Mouse (Mus musculus) heart, adult 2 months (tissue): Measurements from ENCODE around the gene Mars2. TPM values are rescaled to one million over a fixed set of nuclear protein-coding genes. Genes with fewer than 3 reads are reported as not detected.

ENCODE experiments used
- DNase-seq, 2 experiments: peaks; one replicate each; pipeline ENCODE4 v3.0.0; 2021
- H3K27ac ChIP-seq: fragments of 200-600 bp; 2 replicates; pipeline ENCODE4 v1.8.1; 2022
- H3K27me3 ChIP-seq: fragments of 200-500 bp; 2 replicates; pipeline ENCODE4 v1.6.1; 2012; ENCODE audit warnings: mild to moderate bottlenecking, low read length, inconsistent platforms, mixed read lengths; ENCODE audit not compliant: control insufficient read depth, insufficient read depth
- H3K36me3 ChIP-seq: fragments of 200-500 bp; 2 replicates; pipeline ENCODE4 v1.6.1; 2012; ENCODE audit warnings: low read length, inconsistent platforms; ENCODE audit not compliant: control insufficient read depth, insufficient read depth
- H3K4me1 ChIP-seq: fragments of 200-500 bp; 2 replicates; pipeline ENCODE4 v1.6.1; 2011; ENCODE audit warnings: low read length; ENCODE audit not compliant: control insufficient read depth, insufficient read depth
- H3K4me3 ChIP-seq: fragments of 200-600 bp; 2 replicates; pipeline ENCODE4 v1.8.1; 2022
- H3K79me2 ChIP-seq: fragments of 200-500 bp; replicated peaks from 2 replicates; pipeline ENCODE4 v1.6.1; 2012; ENCODE audit warnings: mild to moderate bottlenecking, inconsistent platforms, low read length, moderate library complexity, mixed read lengths; ENCODE audit not compliant: control insufficient read depth, insufficient read depth
- H3K9ac ChIP-seq: fragments of 200-500 bp; 2 replicates; pipeline ENCODE4 v1.6.1; 2012; ENCODE audit warnings: low read depth, mild to moderate bottlenecking, control low read depth, inconsistent platforms, low read length, mixed read lengths
- CTCF ChIP-seq: fragments of 200-600 bp; IDR thresholded peaks from 2 replicates; pipeline ENCODE4 v1.8.1; 2022; ENCODE audit warnings: antibody characterized with exemption, mild to moderate bottlenecking, moderate library complexity
- EP300 ChIP-seq: fragments of 200-500 bp; IDR thresholded peaks from 2 replicates; pipeline ENCODE4 v1.6.1; 2011; ENCODE audit warnings: low read depth, low read length, control low read depth; ENCODE audit not compliant: insufficient read depth
- POLR2A ChIP-seq: fragments of 200-500 bp; IDR thresholded peaks from 2 replicates; pipeline ENCODE4 v1.6.1; 2011; ENCODE audit warnings: mild to moderate bottlenecking, low read depth, low read length, control low read depth; ENCODE audit not compliant: insufficient read depth
- WGBS: fragments of 180-500 bp; shearing (Covaris S2); methylation state at CpG from one replicate; pipeline ENCODE4 v1.1.7; 2018; 5-methylcytosine and 5-hydroxymethylcytosine counted together
- intact Hi-C: fragments of 180-260 bp; cut with DNase I; formaldehyde crosslinking; loops from one replicate; pipeline ENCODE4 v1.15.1; 2025
- polyA plus RNA-seq: library from polyadenylated mRNA; depleted of rRNA; stranded (reverse); fragments of >200 nt; gene quantifications from 2 replicates; pipeline ENCODE4 v1.2.3, GENCODE M21; 2012
- total RNA-seq, 2 experiments: library from RNA; stranded (reverse); gene quantifications; 2 replicates each; pipeline ENCODE4 v1.2.3; 2021

The Mars2 gene
- total and polyA plus RNA-seq, 3 experiments, result 2.0 to 5.3 (median 5.0) TPM

DNA sequence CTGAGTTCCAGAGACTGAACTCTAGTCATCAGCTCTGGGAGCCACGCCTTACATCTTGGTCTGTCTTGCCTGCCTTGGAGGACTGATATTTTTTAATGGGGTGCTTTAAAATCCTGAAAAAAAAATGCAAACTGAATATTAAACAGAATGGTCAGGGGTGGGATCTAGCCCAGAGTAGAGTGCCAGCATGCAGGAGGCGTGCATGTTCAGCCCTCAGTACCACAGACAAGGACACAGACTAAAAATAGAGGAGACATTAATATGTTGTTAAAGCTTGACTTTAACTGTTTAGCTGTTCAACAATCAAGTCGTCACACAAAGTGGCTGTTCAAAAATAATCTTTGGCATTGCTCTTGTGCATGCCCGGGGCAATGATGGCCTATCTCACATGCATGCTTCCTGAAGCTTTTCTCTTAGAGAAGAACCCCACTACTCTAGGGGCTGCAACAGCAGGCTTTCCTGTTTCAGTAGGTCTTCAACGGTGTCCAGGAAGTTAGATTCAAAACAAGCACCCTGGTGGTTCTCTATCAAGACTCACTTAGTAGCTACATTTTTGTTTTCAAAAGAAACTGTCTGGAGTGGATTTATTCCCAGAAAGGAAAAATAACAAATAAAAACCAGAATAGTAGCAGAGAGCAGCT, 28.4 kb upstream of the Mars2 start:
- H3K27ac ChIP-seq, result peak overlapping the region; percentile 2; the same call in 1 of the 2 replicates
- H3K9ac ChIP-seq, result no peak overlapping the region
- H3K36me3 ChIP-seq, result no peaks in the 10 kb centered on the region
- no peaks in the 10 kb centered on the region for H3K79me2 ChIP-seq
- TF ChIP-seq POLR2A, result no peak
- no peak for TF ChIP-seq EP300
- TF ChIP-seq CTCF, result no peak
- H3K27me3 ChIP-seq, result no peaks in the 10 kb centered on the region
- H3K4me3 ChIP-seq, result no peak overlapping the region
- DNase-seq, result no peak
- H3K4me1 ChIP-seq, result peaks cover 2% of the 10 kb centered on the region; the same call in 1 of the 2 replicates
- intact Hi-C loops, result no loop called here
- 42% methylated on average over 5 of the region's 5 CpGs for WGBS

DNA sequence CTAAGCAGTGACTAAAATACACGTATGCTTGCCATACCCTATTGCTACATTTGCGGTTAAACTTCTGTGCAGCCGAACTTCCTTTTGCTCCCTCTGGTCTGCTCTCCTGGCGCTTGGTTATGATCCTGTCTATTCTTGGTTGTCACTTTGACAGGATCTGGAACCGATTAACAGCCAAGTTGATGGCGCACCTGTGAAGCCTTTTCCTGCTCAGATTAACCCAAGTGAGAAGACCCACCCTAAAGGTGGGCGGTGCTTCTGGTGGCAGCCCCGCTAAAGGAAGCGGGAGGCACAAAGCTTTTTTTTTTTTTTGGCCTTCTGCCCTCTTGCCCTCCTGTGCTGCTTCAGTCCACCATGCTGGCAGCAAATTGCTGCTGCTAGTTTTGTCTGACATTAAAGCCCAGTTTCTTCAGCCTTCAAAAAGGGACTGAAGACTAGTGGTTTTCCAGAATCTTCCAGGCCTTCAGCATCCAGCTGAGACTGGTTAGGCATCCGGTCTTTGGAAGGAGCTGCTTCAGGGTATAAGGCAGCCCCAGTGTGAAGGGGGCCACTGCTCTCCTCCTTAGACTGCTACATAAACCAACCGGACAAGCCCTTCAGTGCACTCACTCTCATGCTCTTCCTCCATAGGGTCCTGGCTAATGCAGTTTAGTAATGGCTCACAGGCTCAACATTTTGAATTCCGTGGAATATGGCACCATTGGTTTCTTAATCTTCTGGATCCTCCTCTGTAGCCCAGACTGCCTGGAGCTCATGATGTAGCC, 26.6 kb upstream of the Mars2 start:
- Histone ChIP-seq H3K79me2 (no peaks in the 10 kb centered on the region), H3K36me3 (no peaks in the 10 kb centered on the region), H3K4me3 (peak overlapping the region; percentile 3; the same call in 1 of the 2 replicates), H3K9ac (no peak overlapping the region), H3K27me3 (no peaks in the 10 kb centered on the region), H3K4me1 (peaks cover 2% of the 10 kb centered on the region; the same call in 1 of the 2 replicates), H3K27ac (peak overlapping the region; percentile 9; the same call in 1 of the 2 replicates)
- intact Hi-C loops, result no loop called here
- no peak for TF ChIP-seq POLR2A
- no peak for TF ChIP-seq CTCF
- TF ChIP-seq EP300, result no peak
- peak in 1 of 2 experiments; percentile 54 for DNase-seq
- WGBS, result 36% methylated on average over 12 of the region's 12 CpGs

DNA sequence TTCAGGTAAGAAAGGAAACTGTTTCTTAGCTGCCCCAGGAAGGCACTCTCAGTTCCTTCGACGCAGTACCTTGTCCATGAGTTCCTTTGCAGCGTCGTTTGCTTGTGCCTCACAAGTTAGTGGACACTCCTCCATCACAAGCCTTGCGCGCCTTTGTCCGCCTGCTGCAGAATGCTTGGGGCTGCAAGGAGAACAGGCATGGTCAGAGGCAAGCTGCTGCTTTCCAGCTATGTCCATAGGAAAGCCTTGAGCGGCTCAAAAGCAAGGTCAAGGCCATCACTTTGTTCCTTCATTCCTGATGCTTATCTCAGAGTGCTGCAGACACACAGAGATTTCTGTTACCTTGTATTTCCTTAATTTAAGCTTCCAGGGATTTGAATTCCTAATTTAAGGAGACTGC, 25.9 kb upstream of the Mars2 start:
- DNase-seq, result no peak
- H3K4me1 ChIP-seq, result peaks cover 2% of the 10 kb centered on the region; the same call in 1 of the 2 replicates
- no peaks in the 10 kb centered on the region for H3K27me3 ChIP-seq
- no peak for TF ChIP-seq EP300
- intact Hi-C loops, result no loop called here
- H3K36me3 ChIP-seq, result no peaks in the 10 kb centered on the region
- no peaks in the 10 kb centered on the region for H3K79me2 ChIP-seq
- WGBS, result 81% methylated on average over 8 of the region's 8 CpGs
- H3K27ac ChIP-seq, result no peak overlapping the region
- no peak overlapping the region for H3K9ac ChIP-seq
- H3K4me3 ChIP-seq, result no peak overlapping the region

DNA sequence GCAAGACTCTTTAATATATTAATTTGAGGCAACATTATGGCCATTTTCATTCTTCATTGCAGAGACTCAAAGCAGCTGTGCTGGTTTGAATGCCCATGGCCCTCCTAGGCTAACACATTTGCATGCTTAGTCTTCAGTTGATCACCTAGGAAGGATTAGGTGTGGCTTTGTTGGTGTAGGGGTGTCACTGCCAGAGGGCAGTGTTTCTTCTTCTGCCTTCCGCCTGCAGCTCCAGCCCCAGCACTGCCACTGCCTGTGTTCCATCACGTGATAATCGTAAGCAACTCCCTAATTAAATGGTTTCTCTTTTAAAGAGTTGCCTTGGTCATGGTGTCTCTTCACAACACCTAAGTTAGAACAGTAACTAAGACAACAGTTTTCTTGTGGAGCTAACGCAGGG, 24.2 kb upstream of the Mars2 start:
- H3K4me3 ChIP-seq, result no peak overlapping the region
- no peak overlapping the region for H3K9ac ChIP-seq
- H3K79me2 ChIP-seq, result no peaks in the 10 kb centered on the region
- no peaks in the 10 kb centered on the region for H3K36me3 ChIP-seq
- H3K4me1 ChIP-seq, result peaks cover 2% of the 10 kb centered on the region; the same call in 1 of the 2 replicates
- H3K27me3 ChIP-seq, result no peaks in the 10 kb centered on the region
- TF ChIP-seq EP300 (no peak), CTCF (no peak), POLR2A (no peak)
- no peak for DNase-seq
- no peak overlapping the region for H3K27ac ChIP-seq
- WGBS, result 92% methylated on average over 4 of the region's 4 CpGs
- intact Hi-C loops, result no loop called here

DNA sequence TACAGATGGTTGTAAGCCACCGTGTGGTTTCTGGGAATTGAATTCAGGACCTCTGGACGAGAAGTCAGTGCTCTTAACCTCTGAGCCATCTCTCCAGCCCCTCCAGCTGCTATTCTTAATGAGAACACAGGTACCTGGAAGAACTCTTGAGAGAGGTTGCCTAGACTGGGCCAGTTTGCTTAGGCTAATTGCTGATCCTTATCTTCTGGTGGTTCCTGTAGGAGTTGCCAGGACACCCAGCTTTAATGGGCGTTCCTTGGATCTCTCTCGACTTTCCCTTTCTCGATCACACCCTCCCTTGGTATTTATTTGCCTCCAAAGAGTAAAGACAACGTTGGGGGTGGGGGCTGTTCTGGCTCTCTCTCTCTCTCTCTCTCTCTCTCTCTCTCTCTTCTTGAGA, 23.5 kb upstream of the Mars2 start:
- intact Hi-C loops, result no loop called here
- TF ChIP-seq POLR2A, result no peak
- TF ChIP-seq EP300, result no peak
- TF ChIP-seq CTCF, result no peak
- Histone ChIP-seq H3K4me1 (no peaks in the 10 kb centered on the region), H3K36me3 (no peaks in the 10 kb centered on the region), H3K27me3 (no peaks in the 10 kb centered on the region), H3K79me2 (no peaks in the 10 kb centered on the region), H3K9ac (no peak overlapping the region), H3K27ac (no peak overlapping the region), H3K4me3 (no peak overlapping the region)
- DNase-seq, result no peak
- 63% methylated on average over 6 of the region's 6 CpGs for WGBS

DNA sequence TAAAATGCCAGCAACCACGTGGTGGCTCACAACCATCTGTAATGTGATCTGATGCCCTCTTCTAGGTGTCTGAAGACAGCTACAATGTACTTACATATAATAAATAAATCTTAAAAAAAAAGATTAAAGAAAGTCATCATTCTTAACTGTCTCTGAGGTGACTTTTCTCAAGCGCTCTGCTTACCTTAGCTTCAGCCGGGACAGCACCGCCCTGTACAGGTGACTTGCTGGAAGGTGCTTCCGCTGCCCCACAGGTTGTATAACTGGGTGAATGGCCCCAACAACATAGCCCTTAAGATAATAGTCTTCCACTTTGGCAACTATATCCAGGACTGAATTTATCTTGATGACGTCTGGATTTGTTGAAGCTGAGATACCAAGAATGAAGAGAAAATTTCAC, 23.0 kb upstream of the Mars2 start:
- H3K27me3 ChIP-seq, result no peaks in the 10 kb centered on the region
- no peak overlapping the region for H3K4me3 ChIP-seq
- no peaks in the 10 kb centered on the region for H3K4me1 ChIP-seq
- TF ChIP-seq EP300, result no peak
- no peak for TF ChIP-seq POLR2A
- TF ChIP-seq CTCF, result no peak
- 92% methylated on average over 6 of the region's 6 CpGs for WGBS
- H3K79me2 ChIP-seq, result no peaks in the 10 kb centered on the region
- no peaks in the 10 kb centered on the region for H3K36me3 ChIP-seq
- no peak for DNase-seq
- H3K9ac ChIP-seq, result no peak overlapping the region
- intact Hi-C loops, result no loop called here
- no peak overlapping the region for H3K27ac ChIP-seq
